9 mouse cellular contexts compared by ENCODE assay signal in the genomic region with DNA sequence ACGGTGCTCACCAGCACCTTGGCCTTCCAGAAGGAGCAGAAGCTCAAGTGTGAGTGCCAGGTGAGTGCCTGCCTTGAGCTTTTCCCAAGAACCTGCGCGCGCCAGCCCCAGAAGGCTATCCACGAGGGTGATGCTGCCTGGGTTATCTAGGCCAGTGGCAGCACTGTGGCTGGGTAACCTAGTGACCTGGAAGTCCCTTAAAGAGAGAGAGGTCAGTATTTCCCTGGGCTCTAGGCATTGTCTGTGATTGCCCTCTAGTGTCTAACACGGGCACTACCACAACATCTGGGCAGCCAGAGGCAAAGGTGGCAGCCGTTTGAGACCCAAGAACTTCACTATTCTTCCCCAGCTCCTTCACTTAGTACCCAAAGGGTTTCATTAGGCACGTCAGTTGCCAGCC.
A peak's percentile ranks its signal among the peaks of the same experiment; 100 is the strongest.
DNase-seq lines count a peak whose midpoint lies in the region; ATAC-seq and TF ChIP-seq lines count a peak whose summit lies in the region.
"Had no signal": no experiment of that assay in that cellular context is flagged by ENCODE, and none has a peak within 500 bp of the region (broad histone marks: within the 10 kb centered on the region; RNA-seq: fewer than 3 reads in every experiment).

No protein-coding gene starts in this region.

- no peak overlapping the region for H3K4me3 ChIP-seq in heart, adult 2 months
- no peak overlapping the region for H3K4me3 ChIP-seq in heart, embryonic 11.5 days (ENCODE audit: low read depth, low read length)
- no peak overlapping the region for H3K4me3 ChIP-seq in G1E (ENCODE audit: low read depth, low read length)
- H3K4me3 ChIP-seq: limb, embryonic 15.5 days had no signal

- H3K27ac ChIP-seq in heart, adult 2 months: no peak overlapping the region
- H3K27ac ChIP-seq in heart, embryonic 11.5 days (ENCODE audit: low read depth, low read length): no peak overlapping the region
- H3K27ac ChIP-seq: limb, embryonic 15.5 days had no signal

- DNase-seq in heart, adult 2 months: peak; percentile 73 to 76
- DNase-seq in G1E (ENCODE audit: low spot score): peak; percentile 30
- DNase-seq in cerebellum, postnatal 10 days: peak; percentile 58 to 63
- DNase-seq in heart, adult 8-10 months (ENCODE audit: low spot score): peak; percentile 77
- DNase-seq in large intestine, adult 2 months (ENCODE audit: low read depth, low spot score): peak; percentile 28
- peak; percentile 65 for DNase-seq in thymus, postnatal 0 days (ENCODE audit: low spot score)

- no peaks in the 10 kb centered on the region for H3K79me2 ChIP-seq in heart, adult 2 months (replicated peaks; ENCODE audit: control insufficient read depth, insufficient read depth, low read length)

- intact Hi-C loops in heart, adult 2 months (cut with DNase I): loop anchor here (1.0 to 2.0 kb wide), 2 partner anchors 19 to 53 kb away; no protein-coding TSS in a partner anchor

- H3K36me3 ChIP-seq in heart, adult 2 months (ENCODE audit: control insufficient read depth, insufficient read depth, low read length): no peaks in the 10 kb centered on the region
- no peaks in the 10 kb centered on the region for H3K36me3 ChIP-seq in heart, embryonic 11.5 days (ENCODE audit: control insufficient read depth, insufficient read depth, low read length)
- H3K36me3 ChIP-seq in G1E (replicated peaks): no peaks in the 10 kb centered on the region
- H3K36me3 ChIP-seq: limb, embryonic 15.5 days had no signal

- H3K9ac ChIP-seq in heart, adult 2 months (ENCODE audit: low read depth, low read length): no peak overlapping the region
- H3K9ac ChIP-seq in heart, embryonic 11.5 days (ENCODE audit: low read depth, low read length): no peak overlapping the region
- H3K9ac ChIP-seq: limb, embryonic 15.5 days had no signal

- H3K4me2 ChIP-seq in heart, embryonic 11.5 days: no peak overlapping the region
- H3K4me2 ChIP-seq: limb, embryonic 15.5 days had no signal

- TF ChIP-seq EP300 in heart, adult 2 months (IDR thresholded peaks at IDR 0.05; ENCODE audit: insufficient read depth, low read depth, low read length): peak; percentile 89

- no peak for ATAC-seq in heart, embryonic 11.5 days (replicated peaks; ENCODE audit: insufficient number of reproducible peaks, low FRiP score, low TSS enrichment)
- ATAC-seq in G1E (ENCODE audit: extremely low read depth, insufficient number of reproducible peaks, low FRiP score, poor library complexity, severe bottlenecking): no peak
- peak; percentile 62 for ATAC-seq in monocyte, adult 5-6 weeks (replicated peaks; ENCODE audit: insufficient number of reproducible peaks, low FRiP score, low TSS enrichment, poor library complexity, severe bottlenecking)

- no peaks in the 10 kb centered on the region for H3K27me3 ChIP-seq in heart, adult 2 months (ENCODE audit: control insufficient read depth, insufficient read depth, low read length)
- peaks cover 41% of the 10 kb centered on the region for H3K27me3 ChIP-seq in heart, embryonic 11.5 days (ENCODE audit: control insufficient read depth, insufficient read depth, low read length)
- H3K27me3 ChIP-seq in G1E (ENCODE audit: insufficient read depth, low read length): peaks cover 8% of the 10 kb centered on the region; the same call in 1 of the 2 replicates

- H3K9me3 ChIP-seq in heart, embryonic 11.5 days (replicated peaks; ENCODE audit: control insufficient read depth, low read length): no peaks in the 10 kb centered on the region
- no peaks in the 10 kb centered on the region for H3K9me3 ChIP-seq in G1E (replicated peaks)
- H3K9me3 ChIP-seq: limb, embryonic 15.5 days had no signal

- peaks cover 9% of the 10 kb centered on the region for H3K4me1 ChIP-seq in heart, adult 2 months (ENCODE audit: control insufficient read depth, insufficient read depth, low read length)
- peaks cover 8% of the 10 kb centered on the region; the same call in 1 of the 2 replicates for H3K4me1 ChIP-seq in heart, embryonic 11.5 days (ENCODE audit: control insufficient read depth, insufficient read depth, low read length)
- no peaks in the 10 kb centered on the region for H3K4me1 ChIP-seq in G1E (ENCODE audit: insufficient read depth, low read depth, low read length)

- no peak; the same call in 1 of the 2 replicates for TF ChIP-seq CTCF in heart, adult 2 months (IDR thresholded peaks at IDR 0.05)
- 0 out of 2 replicates have a peak, but pooled peaks have one; percentile 28 for TF ChIP-seq CTCF in G1E (IDR thresholded peaks at IDR 0.05; ENCODE audit: low read depth, low read length)

- WGBS in heart, adult 2 months: 21% methylated on average over 8 of the region's 8 CpGs
- WGBS in heart, embryonic 11.5 days (ENCODE audit: insufficient replicate concordance): 18% methylated on average over 8 of the region's 8 CpGs
- 28% methylated on average over 8 of the region's 8 CpGs for WGBS in large intestine, adult 2 months

- no peak for TF ChIP-seq POLR2A in heart, adult 2 months (IDR thresholded peaks at IDR 0.05; ENCODE audit: insufficient read depth, low read depth, low read length)
